Mouse (Mus musculus) activated CD4-positive, CD25-positive, alpha-beta regulatory T cell, adult 4 months (primary cell): ENCODE measurements around the gene Arl15. TPM values are rescaled to one million over a fixed set of nuclear protein-coding genes. Genes with fewer than 3 reads are reported as not detected.

ENCODE experiments used
- ATAC-seq: one replicate; pipeline ENCODE4 v1.8.0; 2017
- polyA plus RNA-seq, 2 experiments: library from polyadenylated mRNA; unstranded; fragments of 100-300 nt; shearing (Covaris generic); gene quantifications; one replicate each; pipeline ENCODE4 v1.2.1; 2017

Arl15 gene
- polyA plus RNA-seq, 2 experiments from 2014 or later, result 11.2 to 14.6 TPM

DNA sequence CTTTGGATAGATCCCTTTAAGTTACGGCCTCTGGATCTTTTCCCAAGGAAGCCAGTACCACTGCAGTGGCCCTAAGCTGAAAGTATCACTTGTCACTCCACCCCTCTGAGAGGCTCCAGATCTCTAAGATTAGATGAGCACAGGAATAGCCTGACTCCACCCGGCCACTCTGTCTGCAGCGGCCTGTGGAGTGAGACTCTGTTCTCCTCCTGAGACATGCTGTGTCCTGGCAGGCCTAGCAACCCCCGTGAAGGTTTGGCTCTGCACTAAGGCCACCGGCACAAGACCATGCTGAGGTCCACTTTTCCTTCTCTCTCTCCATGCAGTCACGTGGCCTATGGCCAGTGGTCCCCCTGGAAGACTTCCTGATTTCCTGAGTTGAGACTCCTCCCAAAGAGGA lies 200.3 kb downstream of the Arl15 start:
- no peak for ATAC-seq

DNA sequence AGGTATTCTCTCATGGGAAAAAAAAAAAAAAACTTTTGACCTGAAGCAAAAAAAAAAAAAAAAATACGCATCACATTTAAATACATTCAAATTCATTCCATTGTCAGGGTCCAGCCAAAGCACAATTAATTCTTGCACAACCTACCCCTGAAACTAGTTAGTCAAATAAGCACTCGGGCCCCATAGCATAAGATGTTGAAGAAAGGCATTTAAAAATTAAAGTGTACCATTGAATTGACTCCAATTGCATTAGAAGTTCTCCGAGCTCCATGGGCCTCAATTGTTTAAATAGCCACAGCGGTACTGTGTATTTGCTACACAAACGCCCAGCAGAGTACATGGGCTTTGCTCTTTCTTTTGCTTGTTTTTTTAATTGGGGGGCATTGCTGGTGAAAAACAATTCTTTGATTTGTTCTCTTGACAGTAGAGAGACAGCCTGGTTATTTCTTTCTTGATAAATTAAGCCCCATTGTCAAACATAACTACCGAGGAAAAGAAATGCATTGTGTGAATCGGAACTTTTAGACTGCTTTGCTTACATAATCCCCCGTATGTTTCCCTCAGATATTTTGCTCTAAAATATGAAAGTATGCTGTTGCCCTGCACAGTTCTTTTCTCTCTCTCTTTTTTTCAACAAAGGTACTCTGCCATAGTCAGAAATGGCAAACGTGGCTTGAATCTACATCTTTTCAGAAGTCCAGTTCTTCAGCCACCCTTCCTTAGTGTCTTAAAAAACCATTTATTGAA lies 201.4 kb downstream of the Arl15 start:
- ATAC-seq, result no peak

DNA sequence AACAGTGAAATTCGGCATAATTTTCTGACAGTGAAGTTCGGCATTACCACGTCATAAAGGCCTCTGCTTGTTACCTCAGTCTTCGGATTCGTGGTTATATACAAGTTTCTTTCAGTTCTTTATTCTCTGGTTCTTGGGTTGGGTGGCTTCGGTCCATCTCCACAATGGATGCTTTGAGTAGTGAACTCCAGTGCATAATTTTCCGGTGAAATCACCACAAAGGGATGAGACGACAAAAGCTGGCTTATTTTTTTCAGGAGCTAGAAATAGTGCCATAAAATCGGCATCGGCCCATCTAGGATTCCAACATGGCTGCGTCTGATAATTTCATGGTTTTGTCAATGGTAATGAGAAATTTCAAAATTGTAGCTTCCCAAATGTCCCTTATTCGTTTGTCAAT lies 204.5 kb downstream of the Arl15 start:
- ATAC-seq, result no peak

GRCm38 (mm10) chr13:114003463-114003862 lies 209.2 kb downstream of the Arl15 start:
- no peak for ATAC-seq

GRCm38 (mm10) chr13:114004191-114004590 lies 209.9 kb downstream of the Arl15 start:
- no peak for ATAC-seq

- no peak for ATAC-seq
Measured at GRCm38 (mm10) chr13:114009786-114010185, 215.5 kb downstream of the Arl15 start.

DNA sequence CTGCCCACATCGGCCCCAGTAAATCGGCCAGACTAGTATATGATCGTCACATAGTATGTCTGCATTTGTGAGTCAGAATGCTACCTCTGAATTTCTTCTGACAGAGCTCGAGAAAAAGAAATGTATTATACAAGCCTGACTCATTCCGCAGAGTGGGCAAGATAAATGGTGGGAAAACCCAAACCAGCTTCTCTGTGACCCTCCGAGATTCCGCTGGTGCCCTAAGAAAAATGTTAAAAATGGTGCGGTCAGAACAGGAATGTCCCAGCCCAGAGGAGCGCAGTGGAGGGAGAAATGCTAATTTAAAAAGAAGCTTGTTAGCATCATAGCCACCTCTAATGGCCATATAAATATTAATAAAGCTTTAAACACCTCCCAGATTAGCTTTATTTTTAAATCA lies 216.2 kb downstream of the Arl15 start:
- ATAC-seq, result no peak

GRCm38 (mm10) chr13:114011019-114011418 lies 216.7 kb downstream of the Arl15 start:
- no peak for ATAC-seq

DNA sequence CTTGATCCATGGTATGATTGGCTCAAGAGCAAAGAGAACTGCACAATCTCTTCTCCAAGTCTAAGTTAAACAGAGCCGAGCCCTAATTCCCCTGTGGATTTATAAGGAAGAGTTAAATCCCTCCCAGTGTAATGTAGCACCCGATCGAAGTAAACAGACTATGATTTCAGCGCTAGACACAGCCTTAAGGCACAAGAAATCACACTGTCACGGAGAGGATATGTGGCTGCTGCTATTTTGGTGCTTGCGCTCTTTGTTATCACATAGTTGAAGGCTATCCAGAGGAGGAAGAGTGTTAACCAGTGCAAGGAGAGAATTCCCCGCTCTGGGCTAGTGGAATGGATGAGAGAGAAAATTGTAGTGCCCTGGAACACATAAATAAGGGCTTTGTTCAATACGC lies 223.6 kb downstream of the Arl15 start:
- no peak for ATAC-seq

GRCm38 (mm10) chr13:114023541-114023940 lies 229.2 kb downstream of the Arl15 start:
- ATAC-seq, result no peak

DNA sequence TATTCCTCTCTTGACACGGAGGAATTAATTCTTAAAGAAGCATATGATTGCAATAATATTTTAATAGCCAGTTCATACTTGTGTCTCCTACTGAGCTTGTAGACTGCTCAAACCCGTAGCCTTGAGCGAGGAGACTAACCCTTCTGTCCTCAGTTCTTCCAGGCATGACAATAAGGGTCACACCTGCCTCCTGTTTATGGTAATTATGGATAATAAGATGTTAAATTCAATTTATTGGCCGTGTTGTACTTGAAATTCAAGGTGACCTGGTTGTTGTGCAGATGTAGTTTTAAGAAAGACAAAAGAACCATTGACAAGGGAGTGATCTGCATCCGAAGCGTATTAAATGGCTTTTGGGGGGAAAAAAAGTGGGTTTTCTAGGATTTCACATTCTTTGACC lies 232.0 kb downstream of the Arl15 start:
- no peak for ATAC-seq

DNA sequence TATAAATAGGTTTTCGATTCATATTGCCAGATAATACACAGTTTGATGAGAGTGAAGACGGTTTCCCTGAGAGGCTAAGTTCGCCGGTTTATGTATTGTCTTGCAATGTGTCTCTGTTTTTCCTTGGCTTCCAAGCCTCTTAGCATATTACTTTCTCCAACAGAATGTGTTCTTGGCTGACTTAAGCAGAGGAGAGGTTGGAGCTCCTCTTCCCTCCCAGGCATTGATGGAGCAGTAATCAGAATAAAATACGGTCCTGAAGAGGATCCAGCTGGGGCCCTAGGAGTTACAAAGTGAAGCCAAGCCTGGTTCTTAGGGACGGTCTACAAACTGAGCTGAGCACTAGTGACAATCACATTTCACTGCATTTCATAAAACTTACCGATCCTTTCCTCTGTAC lies 232.4 kb downstream of the Arl15 start:
- ATAC-seq, result no peak

DNA sequence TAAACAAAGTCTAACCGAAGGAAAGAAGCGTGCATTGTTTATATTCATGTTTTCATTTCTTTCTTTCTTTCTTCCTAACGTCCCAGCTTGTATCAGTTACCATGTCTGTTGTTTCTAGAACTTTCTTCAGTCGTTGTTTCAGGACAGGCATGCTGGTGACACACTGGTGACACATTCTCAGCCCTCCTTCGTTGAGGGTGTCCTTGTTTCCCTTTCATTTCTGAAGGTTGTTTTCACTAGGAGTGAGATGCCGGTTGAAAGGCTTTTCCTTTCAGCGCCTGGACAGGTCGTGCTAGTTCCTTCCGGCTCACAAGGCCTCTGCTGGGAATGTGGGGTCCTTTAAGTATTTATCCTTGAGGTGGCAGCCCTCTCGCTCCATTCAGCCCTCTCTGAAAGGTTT lies 253.8 kb downstream of the Arl15 start:
- ATAC-seq, result no peak

DNA sequence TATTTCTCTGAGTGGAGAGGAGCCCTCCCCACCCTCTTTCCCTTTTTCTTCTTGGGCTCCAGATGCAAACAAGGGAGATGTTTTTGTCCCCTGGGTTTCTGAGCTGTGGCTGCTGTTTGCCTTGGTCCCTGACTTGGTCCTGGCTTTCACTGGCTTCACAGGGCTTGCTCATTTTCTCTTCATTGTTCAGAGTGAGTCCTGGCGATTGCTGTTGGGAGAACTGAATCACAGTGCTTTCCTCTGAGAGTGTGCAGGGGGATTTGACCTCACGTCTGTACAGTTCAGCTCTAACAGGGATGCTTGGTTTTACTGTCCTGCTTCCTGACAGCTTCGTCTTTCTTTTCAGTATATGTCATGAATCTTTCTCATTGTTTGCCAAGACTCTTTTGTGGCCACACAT lies 254.4 kb downstream of the Arl15 start:
- ATAC-seq, result no peak

GRCm38 (mm10) chr13:114051151-114051850 lies 257.0 kb downstream of the Arl15 start:
- no peak for ATAC-seq

- ATAC-seq, result no peak
Measured at GRCm38 (mm10) chr13:114052426-114053205, 258.3 kb downstream of the Arl15 start.

DNA sequence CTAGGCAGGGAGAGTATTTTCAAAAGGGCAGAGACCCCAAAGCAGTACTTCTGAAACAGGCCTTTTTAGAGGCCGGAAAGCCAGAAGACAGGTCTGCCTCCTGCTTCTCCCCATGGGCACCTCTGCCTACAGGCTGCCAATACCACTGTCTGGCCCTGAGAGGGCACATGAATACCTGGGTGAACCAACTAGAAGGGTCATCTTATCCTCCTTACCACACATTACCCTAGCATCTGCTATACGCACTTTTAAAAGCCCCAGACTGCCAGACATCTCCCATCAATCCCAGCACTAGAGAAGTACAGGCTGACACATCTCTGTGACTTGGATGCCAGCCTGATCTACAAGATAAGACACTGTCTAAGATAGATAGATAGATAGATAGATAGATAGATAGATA lies 259.0 kb downstream of the Arl15 start:
- ATAC-seq, result no peak

DNA sequence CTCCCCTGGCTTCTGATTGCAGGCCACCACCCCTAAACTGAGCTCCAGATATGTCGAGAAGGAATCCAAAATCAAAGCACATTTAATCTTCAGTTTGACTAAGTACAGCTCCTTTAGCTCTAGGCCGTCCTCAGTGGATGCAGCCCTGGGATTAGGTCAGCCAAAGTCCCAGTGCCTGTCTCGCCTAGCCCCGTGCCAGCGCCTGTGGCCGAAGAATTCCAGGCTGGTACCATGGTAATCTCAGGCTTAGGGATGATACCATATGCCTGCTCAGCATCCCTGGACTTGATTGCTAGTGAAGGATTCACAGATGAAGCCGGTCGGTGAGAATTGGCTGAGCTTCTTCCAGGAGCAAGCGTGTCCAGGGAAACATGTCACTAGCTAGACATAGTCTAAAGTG lies 261.4 kb downstream of the Arl15 start:
- no peak for ATAC-seq

DNA sequence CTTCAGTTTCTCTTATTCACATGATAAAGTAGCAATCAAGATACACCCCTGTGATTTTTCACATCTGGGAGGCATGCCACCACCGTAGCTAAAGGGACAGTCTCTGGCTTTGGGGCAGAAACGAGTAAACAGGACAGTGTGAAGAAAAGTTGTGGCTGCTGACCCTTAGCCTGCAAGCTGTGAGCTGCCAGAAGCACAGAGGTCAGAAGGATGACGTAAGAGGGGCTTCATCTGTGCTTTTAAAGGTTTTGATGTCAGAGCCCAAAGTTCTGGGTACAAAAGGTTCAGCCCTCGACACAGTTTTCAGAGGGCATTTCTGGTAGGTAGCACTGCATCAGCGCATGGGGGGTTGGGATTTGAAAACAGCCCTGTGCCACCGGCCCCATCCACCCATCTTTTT lies 266.0 kb downstream of the Arl15 start:
- no peak for ATAC-seq

DNA sequence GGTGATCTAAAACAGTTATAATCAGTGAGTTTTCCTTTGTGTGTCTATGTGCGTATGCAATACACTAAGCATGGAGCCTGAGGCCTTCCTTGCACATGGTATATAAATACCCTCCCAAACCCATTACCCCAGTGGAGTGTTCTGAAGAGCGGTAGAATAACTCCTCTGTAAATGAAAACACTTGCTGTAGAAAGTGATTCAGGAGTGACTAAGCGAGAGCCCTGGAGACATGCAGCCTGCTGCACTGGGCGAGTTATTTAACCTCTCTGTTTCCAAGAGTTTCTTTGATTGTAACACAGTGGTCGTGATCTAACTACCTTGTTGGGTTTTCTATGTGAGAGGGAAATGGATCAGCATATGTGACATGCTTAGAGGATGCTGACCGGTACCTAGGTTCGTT lies 266.9 kb downstream of the Arl15 start:
- ATAC-seq, result no peak

GRCm38 (mm10) chr13:114064069-114064468 lies 269.8 kb downstream of the Arl15 start:
- no peak for ATAC-seq

DNA sequence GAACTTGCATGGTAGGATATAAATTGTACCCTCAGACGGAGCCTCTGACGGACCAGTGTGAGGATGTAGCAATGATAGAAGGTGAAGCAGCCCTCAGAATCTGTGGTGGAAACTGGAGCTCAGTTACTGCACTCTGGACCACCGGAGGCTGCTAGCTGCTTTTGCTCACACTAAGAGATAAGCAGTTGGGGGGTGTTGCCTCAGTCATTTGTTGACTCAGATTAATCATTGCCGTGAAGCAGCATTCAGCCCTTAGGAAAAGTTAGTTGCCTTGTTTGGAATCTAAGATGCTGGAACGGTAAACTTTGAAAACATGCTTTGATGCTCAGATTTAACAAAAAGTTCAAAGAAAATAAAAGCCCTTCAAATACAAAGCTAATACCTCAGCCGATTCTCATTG lies 270.7 kb downstream of the Arl15 start:
- no peak for ATAC-seq

GRCm38 (mm10) chr13:114068421-114068820 lies 274.1 kb downstream of the Arl15 start:
- ATAC-seq, result no peak

DNA sequence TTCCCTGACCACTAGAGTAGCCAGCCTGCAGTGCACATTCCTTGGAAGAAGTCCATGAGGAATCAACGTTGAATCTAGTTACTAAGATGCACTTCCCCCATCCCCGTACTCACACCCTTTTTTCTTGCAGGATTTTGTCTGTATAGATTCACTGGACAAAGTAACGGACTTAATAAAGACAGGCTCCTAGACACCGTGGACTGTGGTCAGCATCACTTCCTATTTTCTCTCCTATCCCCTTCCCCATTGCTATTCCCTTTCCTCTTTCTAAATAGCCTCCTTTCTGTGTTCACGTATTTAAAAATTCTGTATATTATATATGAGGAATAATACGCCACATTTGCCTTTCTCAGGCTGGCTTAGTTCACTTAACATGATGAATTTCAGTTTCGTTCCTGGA lies 277.1 kb downstream of the Arl15 start:
- ATAC-seq, result no peak
